ENCODE assay signal across 14 mouse cellular contexts in genomic region chr10:19105231-19105681, GRCm38 (mm10).
DNase-seq lines count a peak whose midpoint lies in the region; TF ChIP-seq lines count a peak whose summit lies in the region.
"Had no signal": no experiment of that assay in that cellular context is flagged by ENCODE, and none has a peak within 500 bp of the region (broad histone marks: within the 10 kb centered on the region; RNA-seq: fewer than 3 reads in every experiment).

No protein-coding gene starts in this region.

- no peaks in the 10 kb centered on the region for H3K9me3 ChIP-seq in embryonic facial prominence, embryonic 10.5 days
- H3K9me3 ChIP-seq in midbrain, embryonic 10.5 days (replicated peaks): no peaks in the 10 kb centered on the region
- H3K9me3 ChIP-seq: heart, embryonic 15.5 days had no signal

- TF ChIP-seq CTCF in thymus, adult 2 months (IDR thresholded peaks at IDR 0.05; ENCODE audit: borderline replicate concordance, control insufficient read depth, extremely low read depth, insufficient read depth, low read length, poor library complexity): no peak

- no peak for DNase-seq in thymus, adult 2 months
- DNase-seq in thymus, postnatal 10 days (ENCODE audit: low spot score in 2 of 2): no peak
- peak; percentile 54 for DNase-seq in embryonic facial prominence, embryonic 10.5 days (ENCODE audit: low spot score)
- peak; percentile 68 for DNase-seq in hindlimb bud, embryonic 11.5 days (ENCODE audit: extremely low spot score, low read depth, low spot score)
- DNase-seq in left cerebral cortex, adult 11 months (ENCODE audit: low spot score): no peak
- no peak for DNase-seq in midbrain, embryonic 10.5 days (ENCODE audit: low spot score)
- DNase-seq in thymus, postnatal 4 days: no peak
- DNase-seq: adrenal gland, postnatal 25 days; cerebellum, postnatal 25 days; heart, adult 18-20 months; midbrain, embryonic 14.5 days; right cerebral cortex, adult 18-20 months had no signal

- peaks cover 10% of the 10 kb centered on the region for H3K4me1 ChIP-seq in thymus, adult 2 months (replicated peaks; ENCODE audit: control insufficient read depth, insufficient read depth, low read length)
- peaks cover 14% of the 10 kb centered on the region for H3K4me1 ChIP-seq in embryonic facial prominence, embryonic 10.5 days
- H3K4me1 ChIP-seq in midbrain, embryonic 10.5 days: no peaks in the 10 kb centered on the region
- H3K4me1 ChIP-seq: heart, embryonic 15.5 days had no signal

- no peak overlapping the region for H3K4me3 ChIP-seq in thymus, adult 2 months (ENCODE audit: control insufficient read depth, insufficient read depth, low read length)
- peak overlapping the region; percentile 18; the same call in 1 of the 2 replicates for H3K4me3 ChIP-seq in embryonic facial prominence, embryonic 10.5 days
- no peak overlapping the region for H3K4me3 ChIP-seq in midbrain, embryonic 10.5 days
- H3K4me3 ChIP-seq: heart, embryonic 15.5 days had no signal

- 53% methylated on average over 6 of the region's 6 CpGs for WGBS in thymus, adult 2 months
- WGBS in embryonic facial prominence, embryonic 10.5 days: 42% methylated on average over 6 of the region's 6 CpGs
- 69% methylated on average over 6 of the region's 6 CpGs for WGBS in midbrain, embryonic 10.5 days

- H3K36me3 ChIP-seq in thymus, adult 2 months (ENCODE audit: control insufficient read depth, insufficient read depth, low read length): no peaks in the 10 kb centered on the region
- H3K36me3 ChIP-seq in embryonic facial prominence, embryonic 10.5 days (replicated peaks): no peaks in the 10 kb centered on the region
- H3K36me3 ChIP-seq in midbrain, embryonic 10.5 days: no peaks in the 10 kb centered on the region
- H3K36me3 ChIP-seq: heart, embryonic 15.5 days had no signal

- no peak for TF ChIP-seq POLR2A in thymus, adult 2 months (IDR thresholded peaks at IDR 0.05; ENCODE audit: control insufficient read depth, extremely low read depth, insufficient read depth, low read length, poor library complexity)

- H3K27ac ChIP-seq in thymus, adult 2 months (ENCODE audit: control insufficient read depth, insufficient read depth, low read length): peak overlapping the region; percentile 68
- peak overlapping the region; percentile 75 for H3K27ac ChIP-seq in embryonic facial prominence, embryonic 10.5 days (replicated peaks)
- no peak overlapping the region for H3K27ac ChIP-seq in midbrain, embryonic 10.5 days (replicated peaks)
- H3K27ac ChIP-seq: heart, embryonic 15.5 days; liver, embryonic 14.5 days had no signal

- H3K27me3 ChIP-seq in thymus, adult 2 months (ENCODE audit: control insufficient read depth, insufficient read depth, low read length): no peaks in the 10 kb centered on the region
- no peaks in the 10 kb centered on the region for H3K27me3 ChIP-seq in embryonic facial prominence, embryonic 10.5 days (replicated peaks; ENCODE audit: low read depth, poor library complexity, severe bottlenecking)
- H3K27me3 ChIP-seq in midbrain, embryonic 10.5 days (ENCODE audit: low read depth, poor library complexity, severe bottlenecking): no peaks in the 10 kb centered on the region
- H3K27me3 ChIP-seq: heart, embryonic 15.5 days had no signal

Comparison
In these comparisons a context has a peak if more than half of its experiments do, and no peak if none do; other contexts are left out.
1. DNase-seq: peak in embryonic facial prominence, embryonic 10.5 days (single experiment) and hindlimb bud, embryonic 11.5 days (single experiment); none in thymus, adult 2 months (single experiment), thymus, postnatal 10 days (0 of 2), left cerebral cortex, adult 11 months (single experiment), midbrain, embryonic 10.5 days (single experiment) and thymus, postnatal 4 days (single experiment).